Mouse (Mus musculus): ENCODE data around the gene Sept5.

Gene Sept5

GRCm38 (mm10) chr16:18584901-18585510 is 44.7 kb downstream of the Sept5 start:
- in situ Hi-C loops (cut with MboI, MseI): no loop called here

- in situ Hi-C loops (cut with MboI, MseI): no loop called here
These were observed 45.9 kb downstream of the Sept5 start for GRCm38 (mm10) chr16:18583673-18584357.

DNA sequence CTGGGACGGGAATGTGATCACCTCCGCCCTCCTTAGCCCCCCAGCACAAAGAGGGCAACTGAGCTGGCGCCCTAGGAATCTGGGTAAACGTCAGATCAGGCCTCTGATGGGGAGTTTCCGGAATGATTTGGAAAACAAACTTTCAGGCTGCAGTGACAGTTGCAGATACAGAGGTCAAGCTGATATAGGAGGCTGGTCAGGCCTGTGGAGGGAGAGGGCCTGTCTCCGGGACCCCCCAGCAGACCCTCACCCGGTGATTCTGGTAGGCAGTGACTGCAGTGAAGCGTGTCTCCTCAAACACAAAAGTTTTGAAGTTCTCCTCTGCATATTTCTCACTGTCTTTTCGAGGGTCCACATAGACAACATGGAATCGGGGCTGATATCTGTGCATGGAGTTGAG is 46.6 kb downstream of the Sept5 start:
- in situ Hi-C loops (cut with MboI, MseI): no loop called here

- in situ Hi-C loops (cut with MboI, MseI): no loop called here
These were observed 47.2 kb downstream of the Sept5 start for GRCm38 (mm10) chr16:18582426-18583148.

GRCm38 (mm10) chr16:18581623-18582205 is 48.0 kb downstream of the Sept5 start:
- in situ Hi-C loops (cut with MboI, MseI): no loop called here

GRCm38 (mm10) chr16:18581050-18581622 is 48.6 kb downstream of the Sept5 start:
- in situ Hi-C loops (cut with MboI, MseI): no loop called here

- in situ Hi-C loops (cut with MboI, MseI): no loop called here
These were observed 49.4 kb downstream of the Sept5 start for GRCm38 (mm10) chr16:18580389-18580788.

- in situ Hi-C loops (cut with MboI, MseI): no loop called here
These were observed 52.1 kb downstream of the Sept5 start for GRCm38 (mm10) chr16:18577599-18578160.

GRCm38 (mm10) chr16:18577071-18577470 is 52.7 kb downstream of the Sept5 start:
- in situ Hi-C loops (cut with MboI, MseI): no loop called here

GRCm38 (mm10) chr16:18574196-18574595 is 55.6 kb downstream of the Sept5 start:
- in situ Hi-C loops (cut with MboI, MseI): no loop called here
